Mouse (Mus musculus): Measurements from ENCODE around the gene Gm3448.

- TF ChIP-seq CTCF (conservative IDR thresholded peaks at IDR 0.05 in 1 of 2, IDR thresholded peaks at IDR 0.05 in 1 of 2; ENCODE audit: low read depth in 2 of 2, low read length in 2 of 2) (no peak), MAZ (IDR thresholded peaks at IDR 0.05; ENCODE audit: low read depth, low read length) (no peak), POLR2A (IDR thresholded peaks at IDR 0.05; ENCODE audit: low read depth, low read length) (no peak), EP300 (IDR thresholded peaks at IDR 0.05; ENCODE audit: low read length) (no peak), MAFK (IDR thresholded peaks at IDR 0.05; ENCODE audit: insufficient replicate concordance, low read length) (no peak), CHD2 (IDR thresholded peaks at IDR 0.05; ENCODE audit: low read length) (no peak), MAX (IDR thresholded peaks at IDR 0.05; ENCODE audit: low read length) (no peak), GABPA (IDR thresholded peaks at IDR 0.05; ENCODE audit: insufficient replicate concordance, low read depth, low read length) (no peak), BHLHE40 (IDR thresholded peaks at IDR 0.05; ENCODE audit: low read depth, low read length) (no peak), E2F4 (IDR thresholded peaks at IDR 0.05; ENCODE audit: insufficient replicate concordance, low read depth, low read length) (no peak), ZC3H11A (IDR thresholded peaks at IDR 0.05; ENCODE audit: low read depth, low read length) (no peak), NRF1 (IDR thresholded peaks at IDR 0.05; ENCODE audit: low read depth, low read length) (no peak), SMC3 (IDR thresholded peaks at IDR 0.05; ENCODE audit: low read depth, low read length) (no peak), TBP (conservative IDR thresholded peaks at IDR 0.05; ENCODE audit: low read depth, low read length) (no peak)
Observed at GRCm38 (mm10) chr17:15088591-15089001, 47.3 kb upstream of the Gm3448 start.
